Mouse (Mus musculus) E14TG2a.4 (cell line): Measurements from ENCODE around the gene Clptm1l.

Experiments used
- CTCF ChIP-seq: conservative IDR thresholded peaks from 2 replicates; pipeline ENCODE4 v1.5.1; 2014; ENCODE audit warnings: low read length
- POU5F1 ChIP-seq: IDR thresholded peaks from 2 replicates; pipeline ENCODE4 v1.6.1; 2014; ENCODE audit warnings: low read length, borderline replicate concordance

- TF ChIP-seq CTCF: no peak
- TF ChIP-seq POU5F1: no peak
These were observed 11.3 kb upstream of the Clptm1l start for GRCm38 (mm10) chr13:73592546-73592945.
